Mouse (Mus musculus): ENCODE measurements at regions not wholly inside any gene's neighbourhood (a gene's known extent, or its start where the extent isn't known, plus 50 kb on each side); places are given as distances from the start of the nearest gene placed in this dataset.

DNA sequence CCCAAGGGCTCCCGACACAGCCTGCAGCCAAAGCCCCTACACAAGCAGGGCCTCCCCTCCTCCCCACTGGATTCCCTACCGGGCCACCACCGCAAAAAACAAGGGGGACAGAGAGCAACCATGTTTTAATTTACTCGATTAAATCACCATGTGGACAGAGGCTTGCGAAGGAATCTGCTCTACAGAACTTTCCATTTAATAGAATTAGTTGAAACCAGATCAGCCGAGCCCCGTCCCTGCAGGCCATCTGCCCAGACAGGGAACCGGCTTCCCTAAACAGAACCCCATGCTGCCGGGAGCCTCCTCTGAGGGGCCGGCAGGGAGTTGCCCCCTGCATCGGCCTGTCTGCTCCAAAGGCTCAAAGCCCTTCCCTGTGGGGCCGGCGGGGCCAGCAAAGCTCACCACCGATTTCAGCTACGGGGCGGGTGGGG, 77.5 kb upstream of the Msx1 start:
- TF ChIP-seq CTCF (IDR thresholded peaks at IDR 0.05; ENCODE audit: low read depth) (no peak), EP300 (optimal IDR thresholded peaks at IDR 0.05) (no peak)

Data from stomach, postnatal 0 days (tissue).